Mouse (Mus musculus) megakaryocyte, embryonic 14.5 days (primary cell): ENCODE results near the gene Kif19a.

Experiments
- FLI1 ChIP-seq: IDR thresholded peaks from 2 replicates; pipeline ENCODE4 v1.6.1; 2012; ENCODE audit warnings: low read length, inconsistent platforms, mixed read lengths
- GATA1 ChIP-seq: IDR thresholded peaks from 3 replicates; pipeline ENCODE4 v1.6.1; 2012; ENCODE audit warnings: mixed read lengths, low read length, inconsistent platforms, borderline replicate concordance

- TF ChIP-seq GATA1 (no peak), FLI1 (no peak)
Measured at GRCm38 (mm10) chr11:114789061-114789714, 24.0 kb downstream of the Kif19a start.
